Mouse (Mus musculus) cortical plate, adult 2 months (tissue): ENCODE data around the gene Vat1. TPM values are rescaled to one million over a fixed set of nuclear protein-coding genes. Genes with fewer than 3 reads are reported as not detected.
A peak's percentile ranks its signal among the peaks of the same experiment; 100 is the strongest.
"Not testable (repeated sequence)": the region's sequence is repeated elsewhere in the genome, so short reads cannot be mapped to it uniquely, and the experiment has no call there.

Experiments
- H3K27ac ChIP-seq: fragments of 200-500 bp; 2 replicates; pipeline ENCODE4 v1.5.1; 2012; ENCODE audit warnings: low read length, control low read depth, inconsistent platforms; ENCODE audit not compliant: insufficient read depth
- H3K4me1 ChIP-seq: fragments of 200-500 bp; 2 replicates; pipeline ENCODE4 v1.6.1; 2011; ENCODE audit warnings: low read length; ENCODE audit not compliant: control insufficient read depth, insufficient read depth
- H3K4me3 ChIP-seq: fragments of 200-500 bp; 2 replicates; pipeline ENCODE4 v1.5.1; 2011; ENCODE audit warnings: mild to moderate bottlenecking, low read length, control low read depth; ENCODE audit not compliant: insufficient read depth
- CTCF ChIP-seq: fragments of 200-500 bp; IDR thresholded peaks from 2 replicates; pipeline ENCODE4 v1.5.1; 2011; ENCODE audit warnings: mild to moderate bottlenecking, control low read depth, low read length; ENCODE audit not compliant: insufficient read depth; ENCODE audit errors: extremely low read depth
- POLR2A ChIP-seq: fragments of 200-500 bp; IDR thresholded peaks from 2 replicates; pipeline ENCODE4 v1.6.1; 2011; ENCODE audit warnings: mild to moderate bottlenecking, low read length, control low read depth; ENCODE audit not compliant: insufficient read depth; ENCODE audit errors: extremely low read depth
- polyA plus RNA-seq: library from polyadenylated mRNA; depleted of rRNA; stranded (reverse); fragments of >200 nt; gene quantifications from 2 replicates; pipeline ENCODE4 v1.2.3, GENCODE M21; 2012

Gene Vat1
- polyA plus RNA-seq, 1 experiment, result 33.5 TPM

DNA sequence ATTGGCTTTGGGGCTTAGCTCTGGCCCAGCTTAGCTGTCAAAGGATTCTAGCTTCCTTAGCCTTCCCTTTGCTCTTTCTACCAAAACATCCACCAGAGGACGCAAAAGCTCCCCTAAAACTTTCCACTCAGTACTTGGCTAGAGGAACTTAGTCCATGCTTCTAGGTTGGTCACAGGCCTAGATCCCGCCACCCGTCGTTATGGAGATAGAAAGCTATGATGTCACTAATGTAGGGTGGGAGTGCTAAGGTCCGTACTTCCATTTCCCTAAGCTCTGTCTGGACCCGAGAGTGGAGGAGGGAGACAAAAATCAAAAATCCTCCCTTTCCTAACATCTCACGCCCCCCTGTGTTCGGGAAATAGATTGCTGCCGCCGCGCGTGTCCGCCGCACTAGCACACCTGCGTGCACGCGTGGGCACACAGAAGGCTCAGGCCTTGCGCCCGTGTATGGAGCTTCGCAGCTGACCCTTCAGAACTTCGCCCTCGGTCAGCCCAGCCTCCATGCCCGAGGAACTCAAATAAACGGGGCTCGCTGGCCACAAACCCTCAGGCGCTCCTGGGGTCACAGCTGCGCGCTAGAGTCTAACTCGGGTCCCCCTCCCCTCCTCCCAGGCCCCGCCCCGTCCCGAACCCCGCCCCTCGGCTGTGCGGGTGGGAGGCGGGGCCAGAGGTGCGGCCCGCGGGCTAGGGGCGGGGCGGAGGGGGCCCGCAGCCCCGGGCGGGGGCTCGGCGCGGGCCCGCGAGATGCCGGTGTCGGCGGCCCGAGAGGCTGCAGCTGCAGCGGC is 1.6 kb upstream of the Vat1 start:
- Histone ChIP-seq H3K4me1 (no peaks in the 10 kb centered on the region), H3K4me3 (peak overlapping the region; percentile 43), H3K27ac (no peak overlapping the region)
- peak; percentile 56; the same call in 1 of the 2 replicates for TF ChIP-seq CTCF
- no peak for TF ChIP-seq POLR2A

DNA sequence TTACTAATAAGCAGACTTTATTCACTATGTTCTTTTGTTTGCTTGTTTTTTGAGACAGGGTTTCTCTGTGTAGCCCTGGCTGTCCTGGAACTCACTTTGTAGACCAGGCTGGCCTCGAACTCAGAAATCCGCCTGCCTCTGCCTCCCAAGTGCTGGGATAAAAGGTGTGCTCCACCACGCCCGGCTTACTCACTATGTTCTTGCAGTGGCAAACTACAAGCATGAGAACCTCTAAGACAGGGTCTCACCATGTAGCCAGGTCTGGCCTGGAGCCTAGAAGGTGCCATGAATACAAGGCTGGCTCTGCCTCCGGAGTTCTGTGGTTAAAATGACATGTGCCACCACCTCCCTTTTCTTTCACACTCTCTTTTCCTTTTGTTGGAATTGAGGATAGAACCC is 521 bp upstream of the Vat1 start:
- H3K4me1 ChIP-seq, result not testable (repeated sequence)
- peak overlapping the region; percentile 66; the same call in 1 of the 2 replicates for H3K4me3 ChIP-seq

DNA sequence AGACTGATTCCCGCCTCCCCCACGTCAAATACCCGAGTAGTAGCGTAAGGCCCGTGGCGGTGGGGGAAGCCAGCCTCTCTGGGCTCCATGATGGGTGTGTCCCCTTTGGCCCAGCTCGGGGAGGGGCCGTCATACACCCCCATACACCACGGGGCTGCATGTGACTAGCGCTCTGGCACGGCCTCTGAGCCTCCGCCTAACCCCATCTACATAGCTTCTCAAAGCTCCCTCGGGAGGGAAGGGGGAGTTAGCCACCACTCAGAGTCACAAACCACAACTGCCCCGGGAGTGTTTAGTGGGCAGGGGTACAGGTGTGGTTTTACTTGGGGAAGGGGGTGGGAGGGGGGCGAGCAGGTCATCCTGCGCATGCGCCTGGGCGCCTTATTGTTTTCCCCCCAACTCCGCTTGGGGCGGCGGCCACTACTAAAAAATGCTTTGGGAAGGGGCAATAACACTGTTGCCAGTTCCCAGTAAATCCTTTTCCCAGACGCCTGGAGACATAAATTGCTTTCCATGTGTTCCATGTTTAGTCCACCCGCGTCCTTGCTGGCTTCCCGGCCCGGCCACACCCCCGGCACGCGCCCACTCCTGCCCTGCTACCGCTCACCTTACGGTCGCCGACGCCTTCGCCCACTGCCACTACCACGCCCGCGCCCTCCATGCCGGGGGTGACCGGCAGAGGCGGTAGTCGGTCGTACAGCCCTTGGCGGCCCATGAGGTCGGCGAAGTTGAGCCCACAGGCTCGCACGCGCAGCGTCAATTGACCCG is 745 bp downstream of the Vat1 start:
- Histone ChIP-seq H3K4me3 (peak overlapping the region; percentile 66), H3K4me1 (peaks cover 4% of the 10 kb centered on the region; the same call in 1 of the 2 replicates), H3K27ac (peak overlapping the region; percentile 68)
- TF ChIP-seq CTCF (no peak), POLR2A (no peak)

More for the DNA sequence above, 521 bp upstream of the Vat1 start:
- H3K27ac ChIP-seq, result not testable (repeated sequence)

DNA sequence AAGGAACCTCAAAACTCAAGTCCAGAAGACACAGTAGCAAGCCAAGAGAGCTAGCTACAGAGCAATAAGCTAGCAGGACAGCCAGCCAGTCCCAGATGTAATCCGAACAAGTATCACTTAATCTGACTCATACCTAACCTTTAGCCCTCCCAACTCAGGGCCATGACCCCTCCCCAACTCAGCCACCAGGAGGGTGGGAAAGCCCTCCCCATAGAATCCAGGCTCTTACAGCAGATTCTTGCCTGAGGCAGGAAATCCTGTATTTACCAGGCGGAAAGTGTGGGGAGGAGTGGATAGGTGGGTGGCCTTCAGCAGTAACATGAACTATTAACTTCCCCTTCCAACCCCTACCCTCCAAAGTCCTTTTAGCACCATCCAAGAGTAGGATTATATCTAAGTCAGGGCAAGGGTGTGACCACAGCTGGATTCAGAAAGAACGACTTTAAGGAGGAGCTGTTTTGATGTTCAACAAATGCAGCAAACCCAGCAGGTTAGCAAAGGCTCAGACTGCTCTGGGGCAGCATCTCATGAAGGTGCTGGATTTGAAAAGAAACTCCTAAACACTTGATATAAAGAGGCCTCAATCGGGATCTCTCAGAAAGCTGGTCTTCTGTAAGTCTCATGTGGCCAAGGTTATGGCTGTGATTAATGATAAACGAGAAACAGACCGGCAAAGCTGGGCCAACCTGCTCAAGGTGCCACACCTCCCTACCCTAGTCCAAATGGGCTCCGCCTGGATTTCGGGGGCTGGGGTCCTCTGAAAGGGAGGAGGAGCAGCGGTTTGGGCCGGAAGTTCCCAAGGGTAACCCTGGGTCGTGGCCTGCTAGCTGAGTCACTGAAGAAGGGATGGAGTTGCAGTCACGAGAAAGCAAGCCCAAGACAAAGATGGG is 1.6 kb downstream of the Vat1 start, which contains the start of gene Rnd2:
Rnd2 (plus strand) TSS at position 789 of the 890 bp plus-strand sequence.
- peak within 1 kb of the TSS; percentile 68 for H3K27ac ChIP-seq
- TF ChIP-seq CTCF, result no peak
- no peak for TF ChIP-seq POLR2A
- H3K4me3 ChIP-seq, result peak within 1 kb of the TSS; percentile 66
- H3K4me1 ChIP-seq, result peaks cover 4% of the 10 kb centered on the region; the same call in 1 of the 2 replicates

DNA sequence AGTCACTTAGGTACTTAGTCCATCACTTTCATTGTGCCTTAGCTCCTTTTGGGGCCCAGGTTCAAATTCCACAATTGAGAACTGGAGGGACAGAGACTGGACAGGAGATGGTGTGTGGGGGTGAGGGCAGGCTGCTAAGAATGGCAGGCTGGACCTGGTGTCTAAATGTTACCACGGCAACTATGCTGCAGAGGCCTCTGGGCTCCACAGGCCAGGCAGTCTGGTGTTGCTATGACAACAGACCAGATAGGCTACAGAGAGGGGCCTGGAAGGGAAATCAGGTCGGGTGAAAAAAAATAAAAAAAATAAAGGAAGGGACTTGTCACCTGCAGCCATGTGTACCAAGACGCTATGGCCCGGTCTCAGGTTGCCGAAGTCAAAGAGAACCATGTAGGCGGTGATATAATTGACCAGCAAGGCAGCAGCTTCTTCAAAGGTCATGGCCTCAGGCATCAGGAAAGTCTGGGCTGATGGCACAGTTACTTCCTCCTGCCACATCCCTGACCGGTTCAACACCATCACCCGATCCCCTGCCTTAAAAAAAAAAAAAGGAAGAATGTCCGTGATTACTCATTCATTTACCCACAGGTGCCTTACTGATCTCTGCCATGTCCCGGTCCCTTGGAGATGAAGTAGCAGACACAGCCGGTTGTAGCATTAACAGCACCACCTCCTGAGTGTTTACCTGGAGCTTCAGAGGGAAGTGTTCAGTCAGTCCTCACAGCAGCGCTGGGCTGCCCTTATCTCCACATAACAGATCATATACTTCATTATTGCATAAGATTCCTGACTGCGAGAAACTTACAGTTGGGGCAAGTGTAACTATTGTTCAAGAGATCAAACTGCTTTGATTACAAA is 3.2 kb downstream of the Vat1 start:
- H3K4me1 ChIP-seq, result peaks cover 4% of the 10 kb centered on the region; the same call in 1 of the 2 replicates
- no peak overlapping the region for H3K4me3 ChIP-seq
- H3K27ac ChIP-seq, result no peak overlapping the region
- TF ChIP-seq POLR2A, result no peak
- TF ChIP-seq CTCF, result no peak

DNA sequence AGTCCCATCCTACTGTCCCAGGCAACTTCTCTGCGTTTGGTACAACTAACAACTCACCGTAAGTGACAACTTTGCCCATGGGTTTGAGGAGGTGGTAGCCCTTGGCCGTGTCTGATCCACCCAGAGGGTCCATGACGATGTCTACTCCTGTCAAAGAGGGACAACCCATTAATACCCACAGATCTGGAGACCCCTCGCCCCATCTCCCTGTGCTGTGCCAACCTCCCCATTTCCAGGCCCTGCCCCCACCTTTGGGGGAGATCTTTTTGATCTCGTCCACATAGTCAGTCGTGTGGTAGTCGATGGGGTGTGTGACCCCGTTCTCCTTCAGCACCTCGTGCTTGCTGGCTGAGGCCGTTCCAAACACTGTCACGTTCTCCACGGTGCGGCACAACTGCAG is 3.9 kb downstream of the Vat1 start:
- Histone ChIP-seq H3K27ac (no peak overlapping the region), H3K4me1 (peaks cover 4% of the 10 kb centered on the region; the same call in 1 of the 2 replicates), H3K4me3 (no peak overlapping the region)
- no peak for TF ChIP-seq POLR2A
- no peak for TF ChIP-seq CTCF

DNA sequence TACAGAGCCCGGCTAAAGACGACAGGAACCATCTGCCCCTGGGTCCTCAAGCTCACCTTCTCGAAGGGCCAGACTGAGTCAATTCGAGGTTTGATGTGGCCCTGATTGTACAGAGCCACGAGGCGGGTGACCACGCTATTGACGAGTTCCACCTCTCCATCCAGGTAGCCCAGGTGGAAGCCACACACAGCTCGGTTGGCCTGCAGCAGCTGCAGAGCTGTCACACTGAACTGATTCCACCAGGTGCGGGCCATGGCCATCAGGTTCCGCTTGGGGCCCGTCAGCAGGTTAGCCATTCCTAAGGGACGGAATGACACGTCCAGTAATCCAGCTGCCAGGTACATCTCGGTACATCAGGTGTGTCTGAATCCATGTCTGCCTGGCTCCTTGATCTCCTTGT is 5.7 kb downstream of the Vat1 start:
- H3K4me1 ChIP-seq, result peaks cover 4% of the 10 kb centered on the region; the same call in 1 of the 2 replicates
- no peak overlapping the region for H3K27ac ChIP-seq
- H3K4me3 ChIP-seq, result no peak overlapping the region
- TF ChIP-seq POLR2A (no peak), CTCF (no peak)

DNA sequence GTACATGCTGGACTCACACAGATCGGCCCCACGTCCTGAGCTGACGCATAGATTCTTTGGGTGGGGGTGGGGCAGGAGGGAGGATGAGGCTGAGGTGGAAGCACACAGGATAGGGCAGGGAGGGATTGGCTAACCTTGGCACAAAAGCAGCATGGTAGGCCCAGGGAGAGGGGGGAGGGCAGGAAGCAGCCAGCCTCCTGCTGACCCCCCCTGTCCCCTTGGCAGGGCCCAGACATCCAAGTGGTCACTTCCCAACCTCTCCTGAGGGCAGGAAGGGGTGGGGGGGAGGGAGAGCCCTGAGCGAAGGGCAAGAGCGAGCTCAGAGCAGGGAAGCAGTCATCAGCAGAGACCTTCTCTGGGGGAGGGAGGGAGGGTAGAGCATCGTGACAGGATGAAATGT is 6.3 kb downstream of the Vat1 start:
- Histone ChIP-seq H3K4me1 (peaks cover 4% of the 10 kb centered on the region; the same call in 1 of the 2 replicates), H3K4me3 (no peak overlapping the region), H3K27ac (no peak overlapping the region)
- TF ChIP-seq POLR2A, result no peak
- TF ChIP-seq CTCF, result no peak
